Mouse (Mus musculus): ENCODE measurements at regions not wholly inside any gene's neighbourhood (a gene's known extent, or its start where the extent isn't known, plus 50 kb on each side); places are given as distances from the start of the nearest gene placed in this dataset.

GRCm38 (mm10) chr7:133223948-133224652, 99.9 kb upstream of the Ctbp2 start:
- DNase-seq: no peak

- no peak for DNase-seq
Measured at GRCm38 (mm10) chr7:133212328-133212727, 88.2 kb upstream of the Ctbp2 start.

DNA sequence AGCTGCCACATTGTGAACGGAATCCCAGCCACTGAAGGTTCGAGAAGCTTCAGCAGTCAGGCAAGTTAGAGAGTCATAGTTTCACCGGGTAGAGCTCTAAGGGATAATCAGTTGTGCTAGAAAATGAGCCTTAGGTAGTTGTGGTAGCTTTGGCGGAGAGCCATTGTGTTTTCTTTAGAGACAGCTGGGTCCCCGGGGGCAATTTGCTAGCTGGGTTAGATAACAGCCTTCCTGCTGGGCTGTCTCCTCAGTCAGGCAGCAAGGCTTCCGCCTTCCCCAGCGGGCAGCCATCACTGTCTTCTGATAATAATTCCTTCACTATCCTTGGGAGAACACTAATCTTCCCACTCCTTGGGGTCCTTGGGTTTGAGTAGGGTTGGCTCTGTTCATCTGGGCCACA, 81.5 kb upstream of the Ctbp2 start:
- DNase-seq: no peak

GRCm38 (mm10) chr7:133204485-133204884, 80.3 kb upstream of the Ctbp2 start:
- DNase-seq: no peak

DNA sequence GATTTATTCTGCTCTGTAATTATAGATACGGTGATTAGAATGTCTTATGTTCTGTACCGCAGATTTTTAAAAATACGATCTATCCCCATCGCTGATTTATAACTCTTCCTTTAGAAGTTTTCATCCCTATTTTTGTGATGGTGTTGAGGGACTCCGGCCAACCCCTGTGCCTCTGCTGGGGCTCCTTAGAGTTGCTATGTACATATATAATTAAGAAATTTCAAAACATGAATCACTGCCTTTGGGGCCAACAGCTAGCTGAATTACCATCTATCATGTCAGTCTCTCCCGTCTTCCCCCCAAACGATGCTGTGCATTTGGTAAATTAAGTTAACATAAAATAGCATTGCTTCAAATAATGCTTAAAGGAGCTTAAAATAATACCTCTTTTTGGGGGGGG, 79.8 kb upstream of the Ctbp2 start:
- no peak for DNase-seq

DNA sequence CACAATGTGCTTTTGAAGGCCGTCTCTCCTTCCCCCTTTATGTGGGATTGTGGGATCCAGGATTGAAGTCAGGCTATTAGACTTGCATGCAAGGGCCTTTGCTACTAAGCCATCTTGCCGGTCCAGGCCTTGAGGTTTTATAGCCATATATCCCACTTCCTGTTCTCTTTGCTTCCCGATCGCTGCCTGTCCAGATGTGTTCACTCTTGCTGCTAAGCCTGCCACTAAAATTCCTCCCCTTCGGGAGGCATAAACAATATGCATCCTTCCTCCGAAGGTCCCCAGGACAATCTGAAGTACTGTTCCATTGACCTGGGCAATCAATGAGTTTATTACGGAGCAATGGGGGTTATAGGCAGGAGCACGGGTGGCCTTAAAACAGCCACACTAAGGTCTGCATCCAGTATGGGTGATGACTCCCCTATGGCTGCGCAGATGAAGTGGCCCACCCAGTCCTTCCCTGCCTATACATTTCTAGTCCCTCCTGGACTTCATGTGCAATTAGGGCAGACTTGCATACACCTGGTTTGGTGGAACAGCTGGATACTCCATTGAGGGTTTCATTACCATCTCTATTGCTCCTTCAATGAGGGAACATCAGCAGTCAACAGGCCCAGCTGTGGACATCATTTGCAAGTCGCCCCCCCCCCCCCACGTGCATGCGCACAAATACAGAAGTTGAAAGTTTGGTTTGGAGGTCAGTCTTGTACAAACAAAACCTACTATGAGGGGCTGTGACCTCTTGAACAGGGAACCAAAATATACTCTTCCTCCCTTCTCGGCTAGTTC, 78.1 kb upstream of the Ctbp2 start:
- DNase-seq: no peak

GRCm38 (mm10) chr7:133199046-133199445, 74.9 kb upstream of the Ctbp2 start:
- no peak for DNase-seq

- no peak for DNase-seq
Measured at GRCm38 (mm10) chr7:133189880-133190462, 65.8 kb upstream of the Ctbp2 start.

DNA sequence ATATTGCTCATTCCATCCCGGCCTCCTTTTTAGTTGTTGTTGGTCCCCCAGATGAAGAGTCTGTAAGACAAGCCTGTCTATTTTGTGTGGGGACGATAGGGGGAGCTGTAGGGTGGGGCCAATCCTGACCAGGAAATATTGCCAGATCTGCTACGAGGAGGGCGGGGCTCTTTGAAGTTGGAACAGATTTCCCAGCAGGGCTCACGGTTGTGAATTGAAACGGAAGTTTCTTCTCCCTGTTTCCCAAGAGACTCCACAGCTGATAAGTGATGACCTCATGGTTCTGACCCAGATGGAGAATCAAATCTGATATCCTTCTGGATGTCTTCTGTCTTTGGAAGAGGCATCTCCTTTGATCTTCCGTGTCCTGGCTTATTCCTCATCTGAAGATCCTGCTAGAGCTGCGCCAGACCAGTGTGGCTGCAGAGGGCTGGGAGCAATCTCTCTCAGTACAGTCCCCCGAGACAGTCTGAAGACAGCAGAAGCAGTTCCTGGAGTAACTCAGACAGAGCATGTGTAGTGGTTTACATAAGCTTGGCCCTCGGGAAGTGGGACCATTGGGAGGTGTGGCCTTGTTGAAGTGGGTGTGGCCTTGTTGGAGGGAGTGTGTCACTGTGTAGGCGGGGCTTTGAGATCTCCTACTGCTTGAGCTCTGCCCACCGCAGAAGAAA, 61.9 kb upstream of the Ctbp2 start:
- DNase-seq: peak; percentile 4 to 9

DNA sequence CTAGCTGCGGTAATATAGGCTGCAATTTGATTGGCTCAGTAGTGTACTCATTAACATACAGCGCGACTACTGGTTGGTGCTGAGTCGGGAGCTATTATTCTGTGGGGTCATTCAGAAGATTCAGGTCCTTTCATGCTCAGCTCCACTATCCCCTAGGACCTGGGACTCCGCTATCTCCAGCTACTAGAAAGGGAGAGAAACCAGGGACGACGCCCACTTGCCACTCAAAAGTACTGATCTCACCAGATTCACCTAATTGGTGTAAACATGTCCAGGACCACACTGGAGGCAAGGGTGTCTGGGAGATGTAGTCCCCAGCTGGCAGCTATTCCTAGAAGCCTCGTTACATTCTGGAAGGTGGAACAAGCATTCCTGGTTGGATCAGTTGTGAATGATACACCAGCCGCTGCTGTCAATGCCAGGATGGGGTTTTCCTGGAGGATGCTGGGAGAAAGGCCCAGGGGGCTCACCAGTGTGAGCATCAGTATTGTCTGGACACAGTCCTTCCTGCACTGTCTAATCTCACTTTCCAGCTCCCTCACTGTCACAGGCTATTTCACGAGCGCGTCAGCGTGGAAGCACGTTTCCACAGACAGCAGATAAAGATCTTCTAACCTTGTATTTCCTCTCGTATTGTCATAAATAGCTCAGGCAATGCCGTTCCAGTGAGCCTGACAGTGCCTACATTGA, 60.9 kb upstream of the Ctbp2 start:
- no peak for DNase-seq

GRCm38 (mm10) chr7:133181388-133181787, 57.2 kb upstream of the Ctbp2 start:
- no peak for DNase-seq

DNA sequence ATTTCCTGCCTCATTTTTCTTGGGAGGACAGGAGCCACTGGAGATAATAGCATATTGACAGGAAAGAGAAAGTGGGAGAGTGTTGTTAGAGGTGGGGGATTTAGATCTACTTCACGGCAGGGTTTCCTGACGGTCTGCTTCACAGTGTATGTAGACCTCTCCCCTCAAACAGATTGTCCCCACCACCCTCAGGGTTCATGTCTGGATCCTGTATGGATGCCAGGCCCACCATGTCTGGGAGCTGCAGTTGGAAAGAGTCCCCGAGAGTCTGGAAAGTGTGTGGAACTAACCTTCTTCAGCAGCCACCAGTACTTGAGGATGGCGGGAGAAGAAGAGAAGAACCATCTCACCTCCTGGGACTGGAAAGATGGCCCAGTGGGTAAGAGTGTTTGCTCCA, 53.0 kb upstream of the Ctbp2 start:
- DNase-seq: no peak

- DNase-seq: no peak
Measured at GRCm38 (mm10) chr7:133176256-133177178, 52.4 kb upstream of the Ctbp2 start.
